ENCODE assay signal across 9 mouse cellular contexts in the genomic region with DNA sequence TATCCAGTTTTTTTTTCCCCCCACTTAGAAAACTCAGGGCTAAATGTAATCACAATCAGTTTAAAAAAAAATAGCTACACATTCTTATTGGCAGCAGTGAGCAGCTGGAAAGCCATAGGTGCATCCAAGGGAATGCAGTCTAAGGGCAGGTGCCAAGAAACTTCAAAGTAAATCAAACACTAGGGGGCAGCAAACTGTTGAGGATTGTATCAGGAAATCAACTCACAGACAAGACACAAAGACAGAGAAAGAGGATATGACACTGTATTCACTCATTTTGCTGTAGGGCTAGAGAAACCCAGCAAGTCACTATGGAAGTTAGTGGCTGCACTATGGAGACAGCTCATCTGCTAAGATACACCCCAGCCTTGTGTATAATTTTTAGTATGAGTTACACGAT. TPM values are rescaled to one million over a fixed set of nuclear protein-coding genes. Genes with fewer than 3 reads are reported as not detected.
DNase-seq lines count a peak whose midpoint lies in the region; ATAC-seq and TF ChIP-seq lines count a peak whose summit lies in the region.
"Had no signal": no experiment of that assay in that cellular context is flagged by ENCODE, and none has a peak within 500 bp of the region (broad histone marks: within the 10 kb centered on the region; RNA-seq: fewer than 3 reads in every experiment).

No protein-coding gene starts in this region.

- H3K79me2 ChIP-seq in liver, adult 2 months (ENCODE audit: control insufficient read depth, insufficient read depth, low read length), result no peaks in the 10 kb centered on the region

- no peak overlapping the region for H3K4me3 ChIP-seq in liver, adult 2 months (ENCODE audit: insufficient read depth, low read depth, low read length)
- H3K4me3 ChIP-seq in liver, embryonic 11.5 days (ENCODE audit: low read depth, low read length), result no peak overlapping the region
- H3K4me3 ChIP-seq in embryonic facial prominence, embryonic 13.5 days, result no peak overlapping the region
- no peak overlapping the region for H3K4me3 ChIP-seq in hindbrain, embryonic 15.5 days
- H3K4me3 ChIP-seq in thymus, adult 2 months (ENCODE audit: control insufficient read depth, insufficient read depth, low read length), result no peak overlapping the region
- H3K4me3 ChIP-seq: embryonic facial prominence, embryonic 12.5 days had no signal

- DNase-seq in liver, adult 2 months (ENCODE audit: extremely low read depth, low read depth, low spot score), result peak; percentile 81
- DNase-seq in liver, embryonic 11.5 days (ENCODE audit: low spot score), result no peak
- DNase-seq in adrenal gland, postnatal 36 days, result peak; percentile 42 to 72
- peak; percentile 44 to 50 for DNase-seq in left cerebral cortex, postnatal 36 days (ENCODE audit: low spot score in 2 of 2)
- DNase-seq in thymus, adult 2 months, result peak; percentile 62

- 30% methylated on average over 1 of the region's 1 CpGs for WGBS in liver, adult 2 months
- 37% methylated on average over 1 of the region's 1 CpGs for WGBS in liver, embryonic 11.5 days
- WGBS in embryonic facial prominence, embryonic 13.5 days, result 63% methylated on average over 1 of the region's 1 CpGs
- WGBS in hindbrain, embryonic 15.5 days, result 66% methylated on average over 1 of the region's 1 CpGs
- 83% methylated on average over 1 of the region's 1 CpGs for WGBS in thymus, adult 2 months

- H3K4me2 ChIP-seq in liver, embryonic 11.5 days, result no peak overlapping the region
- H3K4me2 ChIP-seq in embryonic facial prominence, embryonic 13.5 days, result peak overlapping the region; percentile 71; the same call in 1 of the 2 replicates
- H3K4me2 ChIP-seq in hindbrain, embryonic 15.5 days, result no peak overlapping the region
- H3K4me2 ChIP-seq: embryonic facial prominence, embryonic 12.5 days had no signal

- H3K27me3 ChIP-seq in liver, adult 2 months (ENCODE audit: control insufficient read depth, insufficient read depth, low read length), result no peaks in the 10 kb centered on the region
- H3K27me3 ChIP-seq in liver, embryonic 11.5 days (replicated peaks; ENCODE audit: control insufficient read depth, insufficient read depth, low read length), result no peaks in the 10 kb centered on the region
- no peaks in the 10 kb centered on the region for H3K27me3 ChIP-seq in embryonic facial prominence, embryonic 13.5 days
- H3K27me3 ChIP-seq in hindbrain, embryonic 15.5 days, result no peaks in the 10 kb centered on the region
- no peaks in the 10 kb centered on the region for H3K27me3 ChIP-seq in thymus, adult 2 months (ENCODE audit: control insufficient read depth, insufficient read depth, low read length)
- H3K27me3 ChIP-seq: embryonic facial prominence, embryonic 12.5 days had no signal

- TF ChIP-seq CTCF in liver, adult 2 months (IDR thresholded peaks at IDR 0.05; ENCODE audit: low read depth, low read length), result peak; percentile 15; the same call in 1 of the 2 replicates
- no peak for TF ChIP-seq CTCF in thymus, adult 2 months (IDR thresholded peaks at IDR 0.05; ENCODE audit: borderline replicate concordance, control insufficient read depth, extremely low read depth, insufficient read depth, low read length, poor library complexity)

- no peak overlapping the region for H3K9ac ChIP-seq in liver, adult 2 months (ENCODE audit: low read depth, low read length)
- no peak overlapping the region for H3K9ac ChIP-seq in liver, embryonic 11.5 days (ENCODE audit: low read depth, low read length)
- H3K9ac ChIP-seq in embryonic facial prominence, embryonic 13.5 days, result no peak overlapping the region
- H3K9ac ChIP-seq in hindbrain, embryonic 15.5 days, result no peak overlapping the region
- H3K9ac ChIP-seq: embryonic facial prominence, embryonic 12.5 days had no signal

- H3K27ac ChIP-seq in liver, adult 2 months (replicated peaks; ENCODE audit: insufficient read depth, low read depth, low read length), result no peak overlapping the region
- H3K27ac ChIP-seq in liver, embryonic 11.5 days (ENCODE audit: low read depth, low read length), result no peak overlapping the region
- H3K27ac ChIP-seq in embryonic facial prominence, embryonic 13.5 days, result no peak overlapping the region
- H3K27ac ChIP-seq in hindbrain, embryonic 15.5 days (replicated peaks), result peak overlapping the region; percentile 6
- H3K27ac ChIP-seq in thymus, adult 2 months (ENCODE audit: control insufficient read depth, insufficient read depth, low read length), result no peak overlapping the region
- H3K27ac ChIP-seq: embryonic facial prominence, embryonic 12.5 days had no signal

- intact Hi-C loops in left cerebral cortex, postnatal 36 days (cut with DNase I), result loop anchor here (5.0 to 10.0 kb wide), 2 partner anchors 348 to 425 kb away; no protein-coding TSS in a partner anchor

- no peak for TF ChIP-seq POLR2A in liver, adult 2 months (IDR thresholded peaks at IDR 0.05; ENCODE audit: extremely low read depth, insufficient read depth, low read length)
- TF ChIP-seq POLR2A in thymus, adult 2 months (IDR thresholded peaks at IDR 0.05; ENCODE audit: control insufficient read depth, extremely low read depth, insufficient read depth, low read length, poor library complexity), result no peak

- no peaks in the 10 kb centered on the region for H3K36me3 ChIP-seq in liver, adult 2 months (ENCODE audit: control insufficient read depth, insufficient read depth, low read length)
- no peaks in the 10 kb centered on the region for H3K36me3 ChIP-seq in liver, embryonic 11.5 days (ENCODE audit: control insufficient read depth, insufficient read depth, low read length)
- H3K36me3 ChIP-seq in embryonic facial prominence, embryonic 13.5 days, result no peaks in the 10 kb centered on the region
- no peaks in the 10 kb centered on the region for H3K36me3 ChIP-seq in hindbrain, embryonic 15.5 days
- no peaks in the 10 kb centered on the region for H3K36me3 ChIP-seq in thymus, adult 2 months (ENCODE audit: control insufficient read depth, insufficient read depth, low read length)
- H3K36me3 ChIP-seq: embryonic facial prominence, embryonic 12.5 days had no signal

- ATAC-seq in liver, embryonic 11.5 days (replicated peaks; ENCODE audit: low FRiP score), result no peak
- ATAC-seq in embryonic facial prominence, embryonic 13.5 days (ENCODE audit: insufficient number of reproducible peaks, insufficient read depth, low FRiP score, low TSS enrichment, low read depth), result no peak
- no peak for ATAC-seq in hindbrain, embryonic 15.5 days (ENCODE audit: low FRiP score, low read depth)
- ATAC-seq in monocyte, adult 5-6 weeks (replicated peaks; ENCODE audit: insufficient number of reproducible peaks, low FRiP score, low TSS enrichment, poor library complexity, severe bottlenecking), result peak; percentile 36

- no peaks in the 10 kb centered on the region for H3K9me3 ChIP-seq in liver, embryonic 11.5 days (ENCODE audit: control insufficient read depth, low read length)
- no peaks in the 10 kb centered on the region for H3K9me3 ChIP-seq in embryonic facial prominence, embryonic 13.5 days
- no peaks in the 10 kb centered on the region for H3K9me3 ChIP-seq in hindbrain, embryonic 15.5 days
- H3K9me3 ChIP-seq: embryonic facial prominence, embryonic 12.5 days had no signal

- no peaks in the 10 kb centered on the region for H3K4me1 ChIP-seq in liver, adult 2 months (ENCODE audit: control insufficient read depth, insufficient read depth, low read length)
- H3K4me1 ChIP-seq in liver, embryonic 11.5 days (replicated peaks; ENCODE audit: control insufficient read depth, insufficient read depth, low read length), result peaks cover 3% of the 10 kb centered on the region; the same call in 1 of the 2 replicates
- peaks cover 22% of the 10 kb centered on the region for H3K4me1 ChIP-seq in embryonic facial prominence, embryonic 13.5 days
- peaks cover 46% of the 10 kb centered on the region for H3K4me1 ChIP-seq in hindbrain, embryonic 15.5 days (replicated peaks)
- no peaks in the 10 kb centered on the region for H3K4me1 ChIP-seq in thymus, adult 2 months (replicated peaks; ENCODE audit: control insufficient read depth, insufficient read depth, low read length)

RNA-seq across cellular contexts. Expression of a gene that starts 42.9 kb away (rescaled TPM):
- 2.5 and 3.0 TPM in 2 replicates for total RNA-seq in liver, adult 2 months (2014; rRNA removed)
- polyA plus RNA-seq in liver, adult 2 months (2012; rRNA removed), result 0.46 and 0.72 TPM in 2 replicates
- 21.9 and 26.6 TPM in 2 replicates for polyA plus RNA-seq in liver, embryonic 11.5 days (2014; fragmentation: Nextera tagmentation; extraction: Ambion mirVana)
- total RNA-seq in adrenal gland, postnatal 36 days (2021), result 10 to 100 TPM; 21.0 to 22.0 TPM
- 58.5 and 62.2 TPM in 2 replicates for polyA plus RNA-seq in embryonic facial prominence, embryonic 13.5 days (2015; fragmentation: Nextera tagmentation; extraction: Ambion mirVana)
- polyA plus RNA-seq in hindbrain, embryonic 15.5 days (2015; fragmentation: Nextera tagmentation; extraction: Ambion mirVana), result 58.6 and 65.9 TPM in 2 replicates
- total RNA-seq in left cerebral cortex, postnatal 36 days (2021), result 100 to 1,000 TPM; 216 to 217 TPM
- 9.0 to 19.3 TPM (median 13.2 TPM) in 3 replicates for total RNA-seq in monocyte, adult 5-6 weeks (2017)
- polyA plus RNA-seq in thymus, adult 2 months (2012; rRNA removed), result 9.1 and 10.1 TPM in 2 replicates
